Mouse (Mus musculus) G1E (cell line): ENCODE measurements around the gene Tinf2.

Experiments used
- CTCF ChIP-seq: IDR thresholded peaks from 2 replicates; pipeline ENCODE4 v1.5.1; 2012; ENCODE audit warnings: low read depth, low read length, inconsistent platforms, mixed read lengths
- GATA1 ChIP-seq: IDR thresholded peaks from 2 replicates; pipeline ENCODE4 v1.6.1; 2012; ENCODE audit warnings: borderline replicate concordance, low read length, inconsistent platforms, mixed read lengths

DNA sequence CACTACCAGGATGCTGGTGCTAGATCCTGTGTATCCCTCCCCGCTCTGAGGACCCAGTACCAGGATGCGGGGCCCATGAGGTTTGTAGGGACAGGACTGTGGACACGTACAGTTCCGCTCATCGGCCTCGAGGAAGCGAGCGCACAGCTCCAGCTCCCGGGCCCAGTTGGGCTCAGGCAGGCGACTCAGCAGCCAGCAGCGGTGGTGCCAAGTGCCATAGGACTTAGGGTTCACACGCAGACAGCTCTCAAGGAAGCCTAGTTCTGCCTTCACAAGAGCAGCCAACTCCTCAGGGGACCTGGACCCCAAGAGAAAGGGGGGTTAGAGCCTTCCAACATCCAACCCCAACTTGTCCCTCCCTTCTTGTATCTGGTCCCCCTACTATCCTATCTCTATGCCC is 39.0 kb upstream of the Tinf2 start:
- TF ChIP-seq CTCF = no peak
- no peak for TF ChIP-seq GATA1
